Mouse (Mus musculus): ENCODE results near the gene Rfk.

Rfk gene

DNA sequence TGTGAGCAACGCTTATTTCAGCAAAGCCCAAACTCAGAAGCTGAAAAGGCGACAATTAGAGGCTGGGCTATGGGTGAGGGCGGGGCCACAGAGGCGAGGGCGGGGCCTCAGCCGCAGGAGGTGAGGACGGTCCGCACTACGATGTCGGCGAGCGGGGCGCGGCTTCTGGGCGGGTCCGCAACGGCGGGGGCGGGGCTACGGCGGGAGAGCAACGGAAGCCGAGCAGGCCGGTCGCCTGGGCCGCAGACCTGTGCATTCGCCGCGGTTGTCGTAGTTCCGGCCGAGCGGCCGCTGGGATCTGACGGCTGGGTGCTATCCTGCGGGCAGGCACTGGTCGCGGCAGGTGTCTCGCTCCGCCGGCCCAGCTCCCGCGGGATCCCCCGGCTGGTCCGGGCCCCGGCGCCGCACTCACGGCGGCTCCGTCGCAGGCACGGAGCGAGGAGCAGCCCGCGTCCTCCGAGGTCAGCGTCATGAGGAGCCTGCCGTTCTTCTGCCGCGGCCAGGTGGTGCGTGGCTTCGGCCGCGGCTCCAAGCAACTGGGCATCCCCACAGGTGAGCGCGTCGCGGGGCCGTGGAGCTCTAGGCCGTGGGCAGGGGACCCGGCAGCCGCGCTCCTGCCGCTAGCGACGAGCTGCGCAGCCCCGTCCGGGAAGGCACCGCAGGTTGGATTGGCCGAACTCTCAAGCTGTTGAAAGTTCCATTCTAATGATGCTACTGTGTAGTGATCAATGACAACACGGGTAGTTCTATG is at the start of gene Rfk:
Rfk (plus strand) TSS at position 203 of the 751 bp plus-strand sequence.
- DNase-seq = peak; percentile 96

DNA sequence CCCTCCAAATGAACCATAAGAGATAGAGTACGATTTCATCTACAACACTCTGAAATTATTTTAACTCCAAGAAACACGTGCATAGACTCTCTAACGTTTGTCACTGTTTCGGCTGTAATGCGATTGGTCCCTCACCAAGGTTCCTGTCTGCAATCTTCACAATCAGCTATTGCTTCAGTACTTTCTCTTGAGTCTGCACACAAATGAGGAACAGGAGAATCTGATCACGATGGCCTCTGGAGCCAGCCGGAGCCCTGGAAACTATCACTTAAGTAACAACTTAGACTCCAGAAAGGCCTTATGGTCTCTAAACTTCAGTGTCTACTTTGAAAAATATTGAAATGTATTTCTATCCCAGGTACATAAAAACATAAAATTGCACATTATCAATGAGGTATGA is 49.0 kb upstream of the Rfk start:
- no peak for DNase-seq

GRCm38 (mm10) chr19:17346716-17347474 is 46.9 kb upstream of the Rfk start:
- no peak for DNase-seq

GRCm38 (mm10) chr19:17347852-17348251 is 46.0 kb upstream of the Rfk start:
- DNase-seq = no peak

DNA sequence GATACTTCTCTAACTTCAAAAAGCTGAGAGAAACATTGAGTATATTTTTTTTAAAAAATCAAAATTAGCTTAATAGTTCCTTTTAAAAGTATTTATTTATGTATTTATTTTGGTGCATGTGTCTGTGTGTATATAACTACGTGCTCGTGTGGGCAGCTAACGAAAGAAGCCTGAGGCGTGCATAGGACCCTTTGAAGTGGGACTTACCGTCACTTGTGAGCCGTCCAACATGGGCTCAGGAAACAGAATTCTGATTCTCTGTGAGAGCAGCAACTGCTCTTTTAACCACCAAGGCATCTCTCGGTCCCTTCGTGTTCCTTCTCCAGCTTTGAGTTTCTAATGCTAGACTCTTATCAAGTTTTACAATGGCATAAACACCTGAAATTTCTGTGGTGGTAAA is 40.1 kb upstream of the Rfk start:
- DNase-seq = no peak

DNA sequence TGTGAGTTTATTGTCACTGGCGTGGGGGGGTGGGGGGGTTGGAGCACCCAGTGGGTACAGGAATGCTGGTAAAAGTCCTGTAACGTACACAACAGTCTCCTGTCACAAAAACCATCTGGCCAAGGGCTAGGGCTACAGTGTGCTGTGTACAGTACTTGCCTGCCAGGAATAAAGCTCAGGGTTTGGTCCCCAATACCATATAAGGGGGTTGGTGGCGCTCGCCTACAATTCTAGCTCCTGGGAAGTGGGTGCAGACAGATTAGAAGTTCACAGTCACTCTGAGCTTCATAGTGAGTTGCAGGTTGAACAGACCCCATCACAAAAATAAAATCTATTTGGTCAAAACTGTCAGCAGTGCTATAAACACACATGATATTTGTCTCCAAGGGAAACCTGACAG is 39.5 kb upstream of the Rfk start:
- no peak for DNase-seq

DNA sequence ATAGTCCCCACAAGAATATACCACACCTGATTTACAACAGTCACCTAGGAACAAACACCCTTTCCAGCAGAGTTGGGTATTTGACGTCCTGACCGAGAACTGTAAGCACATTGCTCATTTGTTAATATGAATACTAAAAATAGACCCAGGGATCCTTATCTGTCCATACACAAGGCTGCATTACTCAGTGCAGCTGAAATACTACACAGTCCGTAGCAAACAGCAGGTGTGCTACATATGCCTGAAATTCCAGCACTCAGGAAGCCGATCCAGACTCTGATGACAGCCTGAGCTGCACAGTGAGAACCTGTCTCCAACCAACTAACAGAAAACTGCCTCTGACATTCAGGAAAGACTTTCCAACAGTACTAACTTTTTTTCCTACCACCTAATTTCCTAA is 39.0 kb upstream of the Rfk start:
- DNase-seq = no peak

DNA sequence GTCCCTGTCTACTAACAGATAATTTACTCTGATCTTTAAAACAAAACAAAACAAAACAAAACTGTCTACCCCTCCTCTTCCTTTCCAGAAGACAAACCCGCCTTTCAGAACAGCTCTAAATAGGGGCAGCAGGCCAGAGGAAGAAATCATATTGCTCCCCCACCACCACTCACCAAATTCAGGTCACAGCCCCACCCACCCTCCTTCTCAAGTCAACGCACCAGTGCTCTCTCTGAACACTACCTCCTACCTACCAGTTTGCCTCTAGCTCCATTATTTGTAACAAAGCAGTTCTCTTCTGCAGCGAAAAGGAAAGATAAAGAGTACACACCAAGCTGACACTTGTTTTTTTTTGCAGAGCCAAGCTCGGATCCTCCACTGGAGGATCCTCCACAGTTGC is 38.5 kb upstream of the Rfk start:
- no peak for DNase-seq

DNA sequence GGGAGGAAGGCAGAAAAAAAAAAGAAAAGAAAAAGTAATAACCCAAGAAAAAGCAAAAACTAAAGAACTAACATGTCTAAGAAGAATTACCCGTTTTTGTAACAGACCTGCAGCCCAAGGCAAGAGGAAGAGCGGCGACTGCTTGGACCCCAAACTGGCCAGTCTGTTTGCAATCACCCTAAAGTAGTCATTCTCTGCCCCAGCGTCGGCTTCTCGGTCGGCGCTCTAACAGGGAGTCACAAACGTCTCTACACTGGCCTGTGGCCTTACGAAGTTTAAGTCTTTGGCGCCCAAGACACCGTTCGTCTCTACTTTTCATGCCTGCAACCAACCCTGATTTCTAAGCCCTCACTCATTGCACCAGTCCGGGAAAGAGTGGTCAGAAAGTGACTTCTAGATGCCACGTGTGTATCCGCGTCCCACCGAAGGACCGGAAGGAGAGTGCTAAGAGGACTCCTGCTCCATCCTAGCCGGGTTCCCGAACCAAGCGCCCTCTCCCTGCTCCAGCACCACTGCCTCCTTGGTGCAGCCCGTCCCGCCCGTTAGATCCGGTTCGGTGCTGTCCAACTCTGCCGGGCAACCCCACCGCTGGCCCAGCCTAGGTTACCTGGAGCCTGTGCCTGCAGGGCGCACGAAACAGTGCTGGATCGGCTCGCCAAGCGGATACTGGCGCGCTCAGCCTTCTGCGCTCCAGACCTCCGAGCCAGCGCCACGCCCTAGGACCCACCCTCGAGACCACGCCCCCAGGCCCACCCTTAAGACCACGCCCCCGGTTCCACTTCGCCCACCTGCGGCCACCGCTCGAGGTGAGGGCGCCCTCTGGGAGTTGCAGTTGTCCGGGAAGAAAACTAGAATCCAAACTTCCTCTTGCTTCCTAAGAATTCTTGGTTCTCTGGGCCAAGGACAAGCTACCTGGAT is 37.6 kb upstream of the Rfk start:
- peak; percentile 70 for DNase-seq

DNA sequence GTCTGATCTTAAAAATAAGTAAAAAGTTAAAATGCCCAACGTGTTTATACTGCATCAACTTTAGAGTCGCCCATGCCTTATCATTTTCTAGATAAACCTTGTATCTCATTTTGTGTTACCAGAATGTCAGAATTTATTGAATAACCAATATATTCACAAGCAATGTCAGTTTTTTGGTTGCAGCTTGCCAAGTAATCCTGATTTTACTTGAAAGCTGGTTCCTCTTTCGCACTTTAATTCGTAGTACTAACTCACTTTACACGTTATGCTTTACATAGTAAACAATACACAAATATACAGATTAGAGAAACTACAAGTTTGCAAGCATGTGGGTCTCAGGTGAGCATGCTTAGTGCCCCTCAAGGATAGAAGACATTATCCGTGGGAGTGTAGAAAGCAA is 36.9 kb upstream of the Rfk start:
- DNase-seq = no peak

DNA sequence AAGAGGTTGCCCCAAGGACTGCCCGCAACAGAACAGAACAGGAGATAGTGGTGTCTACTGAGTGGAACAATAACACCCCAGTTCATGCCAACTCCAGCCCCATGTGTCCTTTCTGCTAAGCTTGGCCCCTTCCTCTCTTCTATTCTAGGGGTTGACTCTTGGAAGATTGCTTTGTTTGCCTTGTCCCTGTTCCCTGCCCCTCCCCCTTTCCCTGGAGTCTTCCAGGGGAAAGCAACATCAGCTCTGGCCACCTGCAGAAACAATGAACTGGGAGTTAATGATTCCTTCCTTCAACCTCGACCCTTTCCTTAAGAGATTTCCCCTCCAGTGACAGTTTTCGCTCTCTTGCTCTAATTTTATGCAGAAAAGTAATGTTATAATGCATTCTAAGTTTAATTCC is 36.5 kb upstream of the Rfk start:
- DNase-seq = no peak

DNA sequence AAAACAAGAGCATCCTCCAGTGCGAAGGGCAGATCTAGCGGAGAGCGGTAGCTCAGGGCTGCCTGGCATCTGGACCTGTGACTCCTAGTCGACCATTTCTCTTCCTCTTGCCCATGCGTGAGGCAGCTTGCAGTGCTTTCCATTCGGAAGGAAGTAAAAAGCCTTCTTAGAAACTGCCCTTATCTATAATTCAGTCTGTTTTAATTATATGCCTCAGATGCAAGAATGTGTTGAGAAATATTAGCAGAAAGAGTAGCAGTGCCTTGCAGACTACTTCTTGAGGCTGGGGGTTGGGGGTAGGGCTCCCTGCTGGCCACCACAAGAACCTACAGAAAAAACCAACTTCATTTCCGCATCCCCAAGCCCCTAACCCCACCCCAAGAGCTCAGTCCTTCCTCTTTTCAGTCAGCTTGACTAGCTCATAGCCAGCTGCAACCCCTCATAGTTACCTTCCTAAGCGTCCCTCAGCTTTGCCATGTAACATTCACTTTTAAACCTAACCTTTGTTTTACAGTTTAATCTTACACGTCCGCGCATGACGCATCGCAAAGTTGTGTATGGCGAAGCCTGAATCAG is 34.4 kb upstream of the Rfk start:
- DNase-seq = no peak

- DNase-seq = no peak
These were observed 32.7 kb upstream of the Rfk start for GRCm38 (mm10) chr19:17361181-17361580.

- DNase-seq = peak; percentile 36
These were observed 29.1 kb upstream of the Rfk start for GRCm38 (mm10) chr19:17364741-17365140.

DNA sequence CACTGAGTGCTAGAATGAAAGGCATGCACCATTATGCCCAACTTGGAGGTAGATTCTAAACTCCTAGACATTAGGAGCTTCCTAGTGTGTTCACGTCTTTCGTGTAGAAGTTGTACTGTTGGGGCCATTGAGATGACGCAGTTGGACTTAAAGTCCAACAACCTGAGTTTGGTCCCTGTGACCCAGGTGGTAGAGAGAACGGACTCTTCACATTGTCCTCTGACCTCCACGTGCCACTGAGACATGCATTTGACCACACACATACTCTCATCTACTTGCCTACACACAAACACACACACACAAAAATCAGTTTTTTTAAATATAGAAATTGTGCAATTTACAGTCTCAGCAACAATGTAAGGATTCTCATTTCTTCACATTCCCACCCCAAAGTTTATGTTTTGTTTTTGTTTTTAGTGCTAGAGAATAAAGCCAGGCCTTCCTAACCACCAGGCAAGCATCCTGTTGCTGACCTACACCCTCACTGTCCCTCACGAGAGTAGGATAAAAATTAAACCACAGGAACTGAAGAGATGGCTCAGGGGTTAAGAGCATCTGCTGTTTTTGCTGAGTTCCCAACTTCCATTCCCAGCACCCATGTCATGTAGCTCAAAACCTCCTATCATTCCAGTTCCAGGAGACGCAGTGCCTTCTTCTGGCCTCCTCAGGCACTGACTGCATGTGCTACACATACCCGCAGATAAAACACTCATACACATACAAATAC is 27.3 kb upstream of the Rfk start:
- no peak for DNase-seq

- no peak for DNase-seq
These were observed 25.3 kb upstream of the Rfk start for GRCm38 (mm10) chr19:17368557-17368956.

DNA sequence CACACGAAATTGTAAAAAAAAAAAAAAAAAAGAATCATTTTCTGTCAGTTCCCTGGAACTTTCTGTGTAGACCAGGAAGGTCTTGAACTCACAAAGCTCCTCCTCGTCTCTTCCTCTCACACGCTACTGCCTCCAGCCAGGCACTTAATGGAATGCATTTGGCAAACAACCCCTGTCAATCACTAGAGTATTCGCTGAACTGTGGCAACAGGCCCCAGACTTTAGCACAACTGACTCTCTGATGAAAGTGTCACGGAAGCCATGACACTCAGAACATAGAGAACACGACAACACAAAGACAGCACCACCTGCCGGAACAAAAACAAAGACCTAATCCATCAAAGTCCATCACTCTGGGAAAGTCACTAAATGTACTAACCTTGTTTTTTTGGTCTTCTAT is 24.3 kb upstream of the Rfk start:
- no peak for DNase-seq

DNA sequence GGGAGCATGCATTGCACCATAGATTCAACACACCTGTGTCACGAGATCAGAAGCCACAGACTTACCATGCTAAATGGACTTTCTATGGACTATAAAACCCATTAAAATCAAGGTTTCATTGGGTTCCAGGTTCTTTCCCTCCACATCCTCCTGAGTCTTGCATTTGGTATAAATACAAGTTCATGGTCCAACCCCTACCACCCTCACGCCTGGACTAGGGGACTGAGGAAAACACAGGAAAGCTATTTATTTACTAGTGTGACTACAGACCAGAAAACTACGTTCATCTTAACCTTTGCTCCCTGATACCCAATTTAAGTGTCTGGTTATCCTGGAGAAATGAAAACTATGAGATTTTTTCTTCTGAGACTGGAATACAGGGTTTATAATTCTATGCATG is 21.1 kb upstream of the Rfk start, which contains the start of gene Gcnt1:
Gcnt1 (minus strand) TSS at position 144 of the 400 bp plus-strand sequence.
- DNase-seq = no peak

DNA sequence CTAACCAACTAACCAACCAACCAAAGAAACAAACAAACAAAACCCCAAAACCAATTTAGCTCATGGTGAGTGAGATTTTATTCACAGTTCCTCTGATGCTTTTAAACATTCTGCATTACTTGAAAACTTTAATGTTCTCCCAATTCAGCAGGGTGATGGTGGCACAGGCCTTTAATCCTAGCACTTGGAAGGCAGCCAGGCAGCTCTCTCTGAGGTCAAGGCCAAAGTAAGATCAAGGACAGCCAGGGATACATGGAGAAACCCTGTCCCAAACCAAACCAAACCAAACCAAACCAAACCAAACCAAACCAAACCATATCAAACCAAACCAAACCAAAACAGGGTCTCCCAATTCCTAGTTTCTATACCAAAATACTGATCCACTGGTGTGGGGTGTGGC is 15.0 kb upstream of the Rfk start:
- DNase-seq = no peak

- no peak for DNase-seq
These were observed 13.3 kb upstream of the Rfk start for GRCm38 (mm10) chr19:17380549-17380948.

DNA sequence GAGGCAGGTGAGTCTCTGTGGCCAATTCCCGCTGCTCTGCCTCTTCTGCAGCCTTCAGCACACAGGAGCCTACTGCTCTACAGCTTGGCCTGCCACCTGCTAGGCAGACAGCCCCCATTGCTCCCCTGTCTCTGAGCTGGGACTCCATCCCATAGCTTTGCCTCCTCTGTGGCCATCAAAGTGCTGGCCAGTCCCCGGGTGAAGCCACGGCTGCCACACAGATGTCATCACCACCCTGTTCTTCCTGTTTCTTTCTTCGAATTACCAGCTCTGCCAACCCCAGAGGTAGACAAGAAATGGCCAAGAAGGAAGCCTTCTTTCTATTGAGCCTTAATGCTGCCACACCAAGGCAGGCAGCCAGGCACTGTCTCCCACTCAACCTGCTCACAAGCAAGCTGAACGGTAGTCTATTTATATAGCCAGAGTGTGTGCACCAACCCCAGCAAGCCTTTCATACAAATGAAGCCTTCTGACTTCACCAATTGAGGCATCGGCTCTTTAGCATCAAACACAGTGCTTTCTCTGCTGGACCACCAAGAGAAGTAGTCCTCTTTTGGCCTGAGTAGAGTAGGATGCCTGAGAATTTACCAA is 10.9 kb upstream of the Rfk start:
- DNase-seq = no peak

- no peak for DNase-seq
These were observed 8.8 kb upstream of the Rfk start for GRCm38 (mm10) chr19:17385022-17385421.
